Mouse (Mus musculus) myocyte (in vitro differentiated cells): ENCODE measurements at regions not wholly inside any gene's neighbourhood (a gene's known extent, or its start where the extent isn't known, plus 50 kb on each side); places are given as distances from the start of the nearest gene placed in this dataset.
A peak's percentile ranks its signal among the peaks of the same experiment; 100 is the strongest.

Source experiments
- H3K27me3 ChIP-seq: one replicate; pipeline ENCODE4 v1.6.1; 2011; ENCODE audit not compliant: control insufficient read depth, insufficient read depth, insufficient read length
- H3K36me3 ChIP-seq: one replicate; pipeline ENCODE4 v1.6.1; 2011; ENCODE audit not compliant: control insufficient read depth, insufficient read depth
- H3K4me2 ChIP-seq: one replicate; pipeline ENCODE4 v1.6.1; 2011; ENCODE audit warnings: low read depth, control low read depth
- H3K4me3 ChIP-seq: one replicate; pipeline ENCODE4 v1.5.1; 2011; ENCODE audit warnings: mild to moderate bottlenecking, control low read depth, moderate library complexity
- H3K79me2 ChIP-seq: one replicate; pipeline ENCODE4 v1.6.1; 2011; ENCODE audit not compliant: control insufficient read depth, insufficient read depth
- H3ac ChIP-seq: one replicate; pipeline ENCODE4 v1.6.1; 2011; ENCODE audit not compliant: control insufficient read depth, insufficient read length
- CEBPB ChIP-seq: IDR thresholded peaks from 2 replicates; pipeline ENCODE4 v1.6.1; 2011; ENCODE audit warnings: mild to moderate bottlenecking, moderate library complexity; ENCODE audit not compliant: poor library complexity, insufficient read depth, severe bottlenecking
- E2F4 ChIP-seq: IDR thresholded peaks from one replicate; pipeline ENCODE4 v1.6.1; 2011; ENCODE audit warnings: mild to moderate bottlenecking, control low read depth, moderate library complexity; ENCODE audit not compliant: insufficient read depth
- MAX ChIP-seq: IDR thresholded peaks from one replicate; pipeline ENCODE4 v1.6.1; 2011; ENCODE audit warnings: low read depth, mild to moderate bottlenecking, control low read depth
- MYOD1 ChIP-seq, 3 experiments: IDR thresholded peaks; one replicate each; pipeline ENCODE4 v1.6.1; 2011; ENCODE audit warnings: control low read depth in 2 of 3, low read depth in 2 of 3, mild to moderate bottlenecking in 2 of 3, moderate library complexity in 1 of 3; ENCODE audit not compliant: insufficient read length in 2 of 3, control insufficient read depth in 1 of 3
- MYOG ChIP-seq, 3 experiments: IDR thresholded peaks; one replicate each; pipeline ENCODE4 v1.6.1; 2011; ENCODE audit warnings: control low read depth in 2 of 3, low read depth in 2 of 3, mild to moderate bottlenecking in 2 of 3; ENCODE audit not compliant: insufficient read length in 2 of 3, control insufficient read depth in 1 of 3, insufficient read depth in 1 of 3
- POLR2A ChIP-seq: IDR thresholded peaks from one replicate; pipeline ENCODE4 v1.6.1; 2011; ENCODE audit warnings: low read depth, mild to moderate bottlenecking, control low read depth, moderate library complexity; ENCODE audit not compliant: insufficient read length
- POLR2AphosphoS2 ChIP-seq: IDR thresholded peaks from one replicate; pipeline ENCODE4 v1.6.1; 2011; ENCODE audit warnings: low read depth, control low read depth; ENCODE audit not compliant: insufficient read length
- REST ChIP-seq: IDR thresholded peaks from one replicate; pipeline ENCODE4 v1.6.1; 2011; ENCODE audit warnings: mild to moderate bottlenecking, control low read depth, moderate library complexity; ENCODE audit not compliant: insufficient read depth, insufficient read length
- SRF ChIP-seq: IDR thresholded peaks from one replicate; pipeline ENCODE4 v1.6.1; 2011; ENCODE audit warnings: low read depth; ENCODE audit not compliant: control insufficient read depth, insufficient read length
- TCF12 ChIP-seq: IDR thresholded peaks from one replicate; pipeline ENCODE4 v1.6.1; 2011; ENCODE audit warnings: mild to moderate bottlenecking, control low read depth; ENCODE audit not compliant: poor library complexity, insufficient read depth, severe bottlenecking
- TCF3 ChIP-seq: IDR thresholded peaks from one replicate; pipeline ENCODE4 v1.6.1; 2011; ENCODE audit warnings: low read depth, control low read depth; ENCODE audit not compliant: insufficient read length
- USF1 ChIP-seq: IDR thresholded peaks from one replicate; pipeline ENCODE4 v1.6.1; 2011; ENCODE audit warnings: low read depth, mild to moderate bottlenecking, control low read depth, moderate library complexity

- no peaks in the 10 kb centered on the region for H3K36me3 ChIP-seq
- no peak overlapping the region for H3K4me3 ChIP-seq
- no peak overlapping the region for H3ac ChIP-seq
- TF ChIP-seq CEBPB: no peak
- TF ChIP-seq MYOD1 (IDR thresholded peaks at IDR 0.05; ENCODE audit: control insufficient read depth in 1 of 3, insufficient read length in 2 of 3, low read depth in 2 of 3): no peak
- TF ChIP-seq TCF12: no peak
- no peak for TF ChIP-seq REST
- no peak for TF ChIP-seq TCF3
- no peak for TF ChIP-seq POLR2A
- no peak for TF ChIP-seq POLR2AphosphoS2
- TF ChIP-seq E2F4: no peak
- no peak for TF ChIP-seq USF1
- TF ChIP-seq MYOG (IDR thresholded peaks at IDR 0.05; ENCODE audit: control insufficient read depth in 1 of 3, insufficient read depth in 1 of 3, insufficient read length in 2 of 3, low read depth in 2 of 3): no peak
- TF ChIP-seq SRF: no peak
- no peak for TF ChIP-seq MAX
- H3K27me3 ChIP-seq: no peaks in the 10 kb centered on the region
- no peak overlapping the region for H3K4me2 ChIP-seq
- no peaks in the 10 kb centered on the region for H3K79me2 ChIP-seq
Measured at GRCm38 (mm10) chr1:51680725-51681124, 202.5 kb upstream of the Nabp1 start.

- H3K4me2 ChIP-seq: no peak overlapping the region
- TF ChIP-seq MYOD1 (IDR thresholded peaks at IDR 0.05; ENCODE audit: control insufficient read depth in 1 of 3, insufficient read length in 2 of 3, low read depth in 2 of 3): no peak
- TF ChIP-seq MAX: no peak
- TF ChIP-seq MYOG (IDR thresholded peaks at IDR 0.05; ENCODE audit: control insufficient read depth in 1 of 3, insufficient read depth in 1 of 3, insufficient read length in 2 of 3, low read depth in 2 of 3): no peak
- TF ChIP-seq E2F4: no peak
- no peak for TF ChIP-seq TCF12
- no peak for TF ChIP-seq POLR2AphosphoS2
- H3K79me2 ChIP-seq: no peaks in the 10 kb centered on the region
- no peak overlapping the region for H3ac ChIP-seq
- H3K36me3 ChIP-seq: no peaks in the 10 kb centered on the region
- no peaks in the 10 kb centered on the region for H3K27me3 ChIP-seq
- no peak overlapping the region for H3K4me3 ChIP-seq
Measured at GRCm38 (mm10) chr1:51678290-51678928, 200.2 kb upstream of the Nabp1 start.

DNA sequence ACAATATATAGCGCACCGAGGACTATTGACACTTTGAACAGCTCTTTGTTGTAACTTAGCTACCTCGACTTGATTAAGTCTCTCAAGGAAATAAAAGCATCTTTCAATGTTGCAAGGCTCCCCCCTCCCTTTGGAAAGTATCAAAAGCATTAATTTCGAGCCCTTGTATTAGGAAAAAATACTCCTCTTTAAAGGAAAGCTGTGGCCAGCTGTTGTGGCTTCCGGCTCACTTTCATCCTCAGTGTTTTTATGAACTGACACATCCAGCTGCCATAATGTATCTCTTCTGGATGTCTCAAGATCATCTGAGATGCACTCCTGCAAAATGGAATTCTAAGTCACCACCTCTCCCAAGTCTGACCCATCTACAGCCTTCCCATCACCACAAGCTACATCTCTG is 199.6 kb upstream of the Nabp1 start:
- Histone ChIP-seq H3K79me2 (no peaks in the 10 kb centered on the region), H3ac (no peak overlapping the region), H3K4me2 (peak overlapping the region; percentile 12), H3K4me3 (no peak overlapping the region), H3K36me3 (no peaks in the 10 kb centered on the region), H3K27me3 (no peaks in the 10 kb centered on the region)
- TF ChIP-seq MYOD1 (IDR thresholded peaks at IDR 0.05; ENCODE audit: control insufficient read depth in 1 of 3, insufficient read length in 2 of 3, low read depth in 2 of 3) (peak in 1 of 3 experiments; percentile 15), USF1 (no peak), E2F4 (no peak), CEBPB (no peak), POLR2A (no peak)

GRCm38 (mm10) chr1:51671691-51672090 is 193.5 kb upstream of the Nabp1 start:
- H3K27me3 ChIP-seq: no peaks in the 10 kb centered on the region
- no peak overlapping the region for H3K4me3 ChIP-seq
- no peak for TF ChIP-seq E2F4
- TF ChIP-seq TCF12: no peak
- TF ChIP-seq REST: no peak
- no peak for TF ChIP-seq TCF3
- no peak for TF ChIP-seq MAX
- no peak for TF ChIP-seq CEBPB
- no peak for TF ChIP-seq POLR2A
- TF ChIP-seq POLR2AphosphoS2: no peak
- no peak for TF ChIP-seq MYOD1 (IDR thresholded peaks at IDR 0.05; ENCODE audit: control insufficient read depth in 1 of 3, insufficient read length in 2 of 3, low read depth in 2 of 3)
- TF ChIP-seq MYOG (IDR thresholded peaks at IDR 0.05; ENCODE audit: control insufficient read depth in 1 of 3, insufficient read depth in 1 of 3, insufficient read length in 2 of 3, low read depth in 2 of 3): no peak
- no peak for TF ChIP-seq USF1
- TF ChIP-seq SRF: no peak
- no peak overlapping the region for H3K4me2 ChIP-seq
- H3ac ChIP-seq: no peak overlapping the region
- H3K79me2 ChIP-seq: no peaks in the 10 kb centered on the region
- H3K36me3 ChIP-seq: no peaks in the 10 kb centered on the region

DNA sequence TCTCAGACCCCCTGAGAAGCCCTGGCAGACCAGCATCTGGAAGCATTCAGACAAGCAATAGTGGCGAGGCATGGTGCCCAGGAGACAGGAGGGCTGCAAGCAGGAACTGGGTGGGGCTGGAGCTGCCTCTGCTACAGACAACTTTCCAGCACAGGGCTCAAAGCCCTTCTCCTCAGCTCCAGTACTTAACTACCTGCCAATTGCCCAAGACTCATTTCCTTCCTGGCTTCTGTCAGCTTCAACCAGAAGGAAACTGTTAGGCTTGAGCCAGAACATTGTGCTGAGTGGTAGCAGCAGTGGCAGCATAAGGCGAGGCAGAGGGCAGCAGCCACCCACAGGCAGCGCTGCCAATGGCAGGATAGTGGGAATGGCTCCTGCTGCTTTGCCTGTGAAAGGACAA is 193.1 kb upstream of the Nabp1 start:
- no peak overlapping the region for H3K4me3 ChIP-seq
- no peak overlapping the region for H3K4me2 ChIP-seq
- H3K79me2 ChIP-seq: no peaks in the 10 kb centered on the region
- no peak overlapping the region for H3ac ChIP-seq
- no peaks in the 10 kb centered on the region for H3K27me3 ChIP-seq
- no peaks in the 10 kb centered on the region for H3K36me3 ChIP-seq
- TF ChIP-seq E2F4: no peak
- TF ChIP-seq MAX: no peak
- TF ChIP-seq TCF12: no peak
- no peak for TF ChIP-seq MYOG (IDR thresholded peaks at IDR 0.05; ENCODE audit: control insufficient read depth in 1 of 3, insufficient read depth in 1 of 3, insufficient read length in 2 of 3, low read depth in 2 of 3)
- TF ChIP-seq CEBPB: no peak
- TF ChIP-seq POLR2AphosphoS2: no peak
- TF ChIP-seq SRF: no peak
